Mouse (Mus musculus) retina, postnatal 1 day (tissue): Measurements from ENCODE around the gene Noct.

ENCODE experiments used
- DNase-seq: peaks from one replicate; pipeline ENCODE4 v3.0.0-alpha.2; 2012

Noct gene

DNA sequence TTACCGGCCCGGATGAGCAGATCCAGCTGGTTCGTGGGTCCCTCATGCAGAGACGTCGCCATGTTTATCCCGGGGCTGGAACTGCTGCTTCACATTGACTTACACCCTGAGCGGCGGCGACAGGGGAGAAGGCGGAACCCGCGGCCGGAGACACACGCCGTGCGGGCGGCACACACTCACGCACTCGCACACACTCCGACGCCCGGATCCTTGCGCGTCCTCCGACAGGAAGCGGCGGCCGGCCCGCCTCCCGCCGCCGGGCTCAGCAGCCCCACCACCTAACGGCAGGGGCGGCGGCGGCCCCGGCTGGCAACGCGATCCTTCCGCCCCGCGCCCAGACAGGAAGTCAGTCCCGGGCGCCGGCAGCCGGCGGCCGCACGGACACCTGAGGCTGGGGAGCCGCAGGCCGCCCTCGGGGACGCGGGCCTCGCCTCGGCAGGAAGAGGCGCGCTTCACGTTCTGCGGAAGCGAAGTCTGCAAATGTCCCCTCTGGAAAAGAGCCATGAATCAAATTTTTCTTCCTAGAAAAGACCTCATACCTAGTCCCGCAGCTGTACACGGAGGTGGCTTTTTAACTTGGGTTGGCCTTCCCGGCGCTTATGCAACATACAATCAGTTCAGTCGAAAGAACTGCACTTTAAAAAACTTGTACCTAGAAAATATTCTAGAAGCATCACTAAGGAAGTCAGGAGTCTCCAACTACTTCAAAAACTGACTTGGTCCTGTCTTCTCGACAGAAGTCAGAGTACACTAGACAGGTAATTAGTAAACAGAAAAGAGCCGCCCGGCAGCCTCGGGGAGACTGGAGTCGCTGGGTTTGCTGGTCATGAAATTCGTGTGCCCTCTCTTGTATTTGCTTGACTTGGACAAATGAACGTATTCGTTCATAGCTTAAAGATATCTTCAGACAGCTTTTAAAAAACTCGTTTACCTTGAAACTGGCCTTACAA, 53.2 kb downstream of the Noct start:
- DNase-seq, result peak; percentile 93

DNA sequence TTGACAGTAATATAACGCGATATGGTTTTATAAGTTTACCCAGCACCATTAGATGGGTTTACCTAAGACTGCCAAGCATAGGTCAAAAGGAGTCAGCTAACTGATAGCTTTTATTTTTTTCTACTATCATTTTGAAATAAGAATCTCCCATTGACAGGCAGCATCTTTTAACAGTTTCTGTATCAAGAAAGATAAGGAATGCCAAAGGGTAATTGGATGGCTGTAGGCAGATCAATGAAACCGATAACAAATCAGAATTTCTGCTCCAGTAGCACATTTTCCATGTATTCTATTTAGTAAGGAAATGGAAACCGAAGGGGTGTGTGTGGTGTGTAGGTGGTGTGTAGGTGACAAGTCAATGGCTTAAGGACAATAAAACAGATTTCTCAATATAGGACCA, 54.2 kb downstream of the Noct start:
- no peak for DNase-seq

GRCm38 (mm10) chr3:51281727-51282126, 57.5 kb downstream of the Noct start:
- no peak for DNase-seq

GRCm38 (mm10) chr3:51284375-51284774, 60.1 kb downstream of the Noct start:
- no peak for DNase-seq

- peak; percentile 91 for DNase-seq
Observed at GRCm38 (mm10) chr3:51288880-51289821, 64.9 kb downstream of the Noct start.

DNA sequence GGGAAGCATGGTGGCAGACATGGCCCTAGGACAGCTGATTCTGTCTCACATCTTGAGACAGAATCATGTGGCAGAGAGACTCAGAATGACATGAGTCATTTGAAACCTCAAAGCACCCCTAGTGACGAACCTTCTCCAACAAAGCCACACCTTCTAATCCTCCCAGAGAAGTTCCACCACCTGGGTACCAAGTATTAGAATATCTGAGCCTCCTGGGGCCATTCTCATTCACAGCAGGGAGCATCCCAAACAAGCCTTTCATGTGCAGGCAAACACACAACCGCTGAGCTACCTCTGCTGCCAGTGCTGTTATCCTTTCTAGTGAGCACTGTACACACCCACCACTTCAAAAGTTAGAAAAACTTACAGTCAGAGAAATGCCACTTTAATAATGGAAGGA, 70.0 kb downstream of the Noct start:
- no peak for DNase-seq

- DNase-seq, result no peak
Observed at GRCm38 (mm10) chr3:51295225-51295624, 71.0 kb downstream of the Noct start.

DNA sequence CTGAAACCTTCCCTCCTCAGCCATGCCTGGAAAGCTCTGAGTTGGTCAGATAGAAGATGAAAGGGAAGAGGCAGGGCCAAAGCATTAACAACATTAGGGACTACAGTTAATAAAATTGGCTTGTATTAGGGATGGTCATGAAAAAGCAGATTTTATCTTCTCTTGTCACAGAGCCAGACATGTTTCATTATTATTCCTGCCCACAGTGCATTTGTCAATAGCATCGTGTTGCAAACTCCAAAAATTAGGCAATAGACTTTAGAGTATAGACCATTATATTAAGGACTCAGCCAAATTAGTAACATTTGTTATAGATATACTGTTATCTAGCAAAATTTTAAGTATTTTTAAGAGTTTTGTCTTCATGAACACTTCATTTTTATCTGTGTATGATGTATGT, 72.5 kb downstream of the Noct start:
- DNase-seq, result no peak
